Mouse (Mus musculus) urinary bladder, postnatal 25 days (tissue): ENCODE data around the gene Gngt2.
A peak's percentile ranks its signal among the peaks of the same experiment; 100 is the strongest.

Experiments used
- DNase-seq: peaks from one replicate; pipeline ENCODE4 v3.0.0; 2022; ENCODE audit warnings: low spot score

Gngt2 gene

GRCm38 (mm10) chr11:95837059-95837458 is at the start of gene Gngt2:
TSS of gene Gngt2 (plus strand) at chr11:95837216.
- peak; percentile 65 for DNase-seq

GRCm38 (mm10) chr11:95789451-95789891 is 47.5 kb upstream of the Gngt2 start:
- DNase-seq = no peak

- DNase-seq = no peak
Measured at GRCm38 (mm10) chr11:95791787-95792186, 45.2 kb upstream of the Gngt2 start.

DNA sequence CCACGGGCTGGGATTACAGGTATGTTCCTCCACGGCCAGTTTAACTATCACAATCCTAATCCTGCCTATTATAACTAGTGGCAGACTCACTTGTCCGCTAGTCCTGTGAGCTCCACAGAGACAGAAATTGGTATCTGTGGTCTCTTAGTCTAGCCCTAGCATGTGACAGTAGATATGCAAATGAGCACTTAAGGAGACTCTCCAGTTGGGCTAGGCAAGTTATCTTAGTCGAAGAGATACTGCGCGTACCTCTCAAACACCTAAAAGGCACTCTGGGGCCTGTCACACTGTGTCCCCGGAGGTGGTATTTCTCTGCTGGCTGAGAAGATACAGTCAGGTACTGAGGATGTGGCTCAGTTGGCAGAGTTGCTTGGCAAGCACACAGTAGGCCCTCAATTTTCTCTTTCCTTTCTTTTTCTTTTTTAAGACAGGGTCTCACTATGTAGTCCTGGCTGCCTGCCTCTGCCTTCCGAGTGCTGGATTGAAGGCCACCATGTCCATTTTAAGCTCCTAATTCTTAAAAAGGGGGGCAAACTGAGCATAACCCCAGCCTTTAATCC is 44.0 kb upstream of the Gngt2 start:
- DNase-seq = no peak

- no peak for DNase-seq
Measured at GRCm38 (mm10) chr11:95794201-95794600, 42.8 kb upstream of the Gngt2 start.

DNA sequence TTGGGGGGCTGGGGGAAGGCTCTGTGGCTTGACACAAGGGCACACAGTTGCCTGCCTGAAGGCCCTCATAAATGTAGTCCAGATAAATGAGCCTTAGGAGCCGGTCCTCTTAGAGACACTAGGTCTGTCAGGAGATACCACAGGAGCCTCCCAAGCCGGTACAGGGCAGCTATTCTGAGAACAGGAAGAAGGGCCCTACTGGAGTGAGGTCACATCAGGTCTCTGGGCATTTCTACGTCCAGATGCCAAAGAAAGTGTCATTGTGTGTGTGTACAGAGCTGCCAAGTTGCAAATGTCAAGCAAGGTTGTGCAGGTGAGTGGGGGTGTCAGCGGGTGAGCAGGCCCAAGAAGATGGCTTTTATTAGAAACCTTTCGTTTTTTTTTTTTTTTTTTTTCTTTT is 41.4 kb upstream of the Gngt2 start:
- DNase-seq = no peak

GRCm38 (mm10) chr11:95805010-95805409 is 32.0 kb upstream of the Gngt2 start:
- no peak for DNase-seq

GRCm38 (mm10) chr11:95805527-95805926 is 31.5 kb upstream of the Gngt2 start:
- no peak for DNase-seq

DNA sequence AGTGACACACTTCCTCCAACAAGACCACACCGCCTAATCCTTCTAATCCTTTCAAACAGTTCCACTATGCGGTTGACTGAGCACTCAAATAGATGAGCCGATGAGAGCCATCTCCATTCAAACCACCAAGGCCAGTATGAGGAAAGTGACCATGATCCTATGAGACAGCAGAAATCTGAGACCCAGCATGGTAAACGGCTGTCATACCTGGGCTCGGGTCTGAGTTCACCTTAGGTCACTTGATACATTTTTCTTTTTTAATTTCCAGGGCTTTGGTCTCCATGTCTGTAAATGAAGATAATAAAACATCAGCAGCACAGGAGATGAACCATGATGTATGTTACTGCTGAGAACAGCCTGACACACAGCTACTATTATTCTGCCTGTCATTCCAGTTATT is 29.1 kb upstream of the Gngt2 start:
- DNase-seq = no peak

GRCm38 (mm10) chr11:95808448-95809011 is 28.5 kb upstream of the Gngt2 start:
- no peak for DNase-seq

GRCm38 (mm10) chr11:95809603-95810002 is 27.4 kb upstream of the Gngt2 start:
- no peak for DNase-seq

DNA sequence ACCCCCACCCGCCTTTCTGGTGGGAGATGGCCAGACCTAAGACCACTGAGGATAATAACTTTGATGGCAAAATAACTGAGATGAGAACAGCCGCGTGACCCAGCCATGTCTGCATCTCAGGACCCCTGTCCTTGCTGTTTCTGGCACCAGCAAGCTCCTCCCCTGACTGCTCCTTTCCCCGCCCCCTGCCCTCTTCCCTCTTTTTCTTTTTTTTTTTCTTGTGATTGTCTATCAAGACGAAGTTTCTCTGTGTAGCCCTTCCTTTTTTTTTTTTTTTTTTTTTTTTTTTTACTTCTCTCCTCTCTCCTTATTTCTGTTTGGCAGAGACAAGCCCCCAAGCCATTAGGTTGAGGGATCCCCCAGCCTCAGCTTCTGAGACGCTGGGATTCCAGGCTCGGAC is 26.2 kb upstream of the Gngt2 start:
- DNase-seq = no peak

- DNase-seq = no peak
Measured at GRCm38 (mm10) chr11:95811741-95812140, 25.3 kb upstream of the Gngt2 start.

GRCm38 (mm10) chr11:95812224-95812623 is 24.8 kb upstream of the Gngt2 start:
- no peak for DNase-seq

- DNase-seq = no peak
Measured at GRCm38 (mm10) chr11:95814101-95814500, 22.9 kb upstream of the Gngt2 start.

GRCm38 (mm10) chr11:95814857-95815256 is 22.2 kb upstream of the Gngt2 start:
- no peak for DNase-seq

DNA sequence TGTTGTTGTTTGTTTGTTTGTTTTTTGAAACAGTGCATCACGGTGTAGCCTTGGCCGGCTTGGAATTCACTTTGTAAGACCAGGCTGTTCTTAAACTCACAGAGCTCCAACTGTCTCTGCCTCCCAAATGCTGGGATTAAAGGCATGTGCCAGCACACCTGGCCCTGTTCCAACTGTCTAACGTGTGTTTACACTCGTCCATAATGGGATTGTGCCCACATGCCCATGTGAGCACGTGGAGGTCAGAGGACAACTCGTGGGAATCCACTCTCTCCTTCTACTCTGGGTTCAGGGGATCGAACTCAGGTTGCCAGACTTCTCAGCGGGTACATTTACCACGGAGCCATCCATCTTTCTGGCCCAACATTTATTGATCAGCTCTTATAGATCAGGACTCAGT is 21.6 kb upstream of the Gngt2 start:
- no peak for DNase-seq

GRCm38 (mm10) chr11:95819138-95819537 is 17.9 kb upstream of the Gngt2 start:
- peak; percentile 45 for DNase-seq

DNA sequence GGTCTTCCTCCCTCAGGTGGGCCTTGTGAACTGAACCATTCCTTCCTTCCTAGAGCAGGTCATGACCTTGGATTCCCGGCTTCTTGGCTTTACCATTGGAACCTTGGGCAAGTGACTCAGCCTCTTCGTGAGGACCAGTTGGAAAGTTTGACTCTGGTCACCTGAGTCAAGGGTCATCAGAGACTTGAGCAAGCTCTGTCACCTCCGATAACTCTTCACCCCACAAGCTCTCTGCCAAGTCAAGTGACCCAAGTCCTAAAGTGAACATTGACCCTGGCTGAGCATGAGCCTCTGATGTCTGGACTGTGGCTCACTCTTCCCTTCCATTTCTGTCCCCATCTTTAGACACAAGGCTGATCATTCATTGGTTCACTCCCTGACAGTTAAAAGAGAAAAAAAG is 15.5 kb upstream of the Gngt2 start:
- DNase-seq = no peak

GRCm38 (mm10) chr11:95822437-95822836 is 14.6 kb upstream of the Gngt2 start:
- DNase-seq = no peak

- DNase-seq = peak; percentile 91
Measured at GRCm38 (mm10) chr11:95824071-95824876, 12.7 kb upstream of the Gngt2 start, which contains the start of gene Phospho1. TSS of gene Phospho1 (plus strand) at chr11:95824499.

DNA sequence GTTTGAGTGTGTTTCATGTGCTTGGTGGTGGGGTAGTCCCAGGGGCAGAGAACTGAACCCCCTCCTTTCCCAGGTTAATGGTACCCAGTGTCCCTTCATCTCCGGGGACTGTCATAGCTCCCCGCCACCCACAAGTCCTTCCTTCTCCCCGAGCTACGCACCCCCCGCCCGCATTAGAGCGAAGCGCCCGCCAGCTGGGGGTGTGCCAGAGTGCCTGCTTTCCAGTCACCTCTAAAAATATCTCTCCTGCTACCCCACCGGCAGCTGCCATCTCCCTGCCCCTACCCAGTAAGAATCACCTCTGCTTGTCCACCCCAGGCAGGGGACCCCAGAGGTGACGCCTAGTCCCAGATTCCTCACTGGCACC is 12.2 kb upstream of the Gngt2 start:
- DNase-seq = no peak

GRCm38 (mm10) chr11:95825625-95826024 is 11.4 kb upstream of the Gngt2 start:
- DNase-seq = no peak
